Mouse (Mus musculus): Measurements from ENCODE around the gene Taok1.

Gene Taok1

DNA sequence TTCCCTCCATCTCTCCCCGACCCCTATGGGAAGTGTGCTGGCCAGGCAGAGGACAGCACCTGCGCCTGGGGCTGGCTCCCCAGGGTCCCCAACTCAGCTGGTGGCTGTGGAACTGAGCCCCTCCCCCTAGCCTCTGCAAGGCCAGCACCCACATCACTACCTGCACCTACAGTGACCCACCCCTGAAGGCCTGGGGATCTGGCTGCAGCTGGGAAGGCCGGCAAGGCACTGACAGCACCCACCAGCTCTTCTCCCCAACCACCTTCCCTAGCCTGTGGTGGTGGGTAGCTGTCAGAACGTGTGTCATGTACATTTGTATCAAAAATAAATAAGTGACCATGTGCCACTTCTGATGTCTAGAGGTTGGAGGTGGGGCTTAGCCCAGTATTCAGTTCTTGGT is 100.2 kb downstream of the Taok1 start:
- no peak for DNase-seq

DNA sequence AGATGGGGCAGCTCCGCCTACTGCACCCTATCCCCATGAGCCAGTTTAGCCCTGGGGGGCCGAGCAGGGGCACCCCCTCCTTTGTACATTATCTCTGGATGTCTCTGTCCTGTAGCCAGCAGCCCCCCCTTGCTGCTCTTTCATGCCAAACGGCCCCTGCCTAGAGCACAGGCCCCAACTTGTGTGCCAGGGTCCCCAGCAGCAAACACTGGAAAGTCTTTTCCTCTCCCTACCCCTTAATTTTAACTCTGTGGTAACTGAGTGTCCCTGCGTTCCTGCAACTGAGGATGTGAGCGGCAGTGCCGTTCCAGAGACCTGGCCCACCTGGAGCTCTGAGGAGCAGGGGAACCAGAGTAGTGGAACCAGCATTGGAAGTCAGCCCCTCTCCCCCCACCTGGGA is 100.7 kb downstream of the Taok1 start:
- no peak for DNase-seq

DNA sequence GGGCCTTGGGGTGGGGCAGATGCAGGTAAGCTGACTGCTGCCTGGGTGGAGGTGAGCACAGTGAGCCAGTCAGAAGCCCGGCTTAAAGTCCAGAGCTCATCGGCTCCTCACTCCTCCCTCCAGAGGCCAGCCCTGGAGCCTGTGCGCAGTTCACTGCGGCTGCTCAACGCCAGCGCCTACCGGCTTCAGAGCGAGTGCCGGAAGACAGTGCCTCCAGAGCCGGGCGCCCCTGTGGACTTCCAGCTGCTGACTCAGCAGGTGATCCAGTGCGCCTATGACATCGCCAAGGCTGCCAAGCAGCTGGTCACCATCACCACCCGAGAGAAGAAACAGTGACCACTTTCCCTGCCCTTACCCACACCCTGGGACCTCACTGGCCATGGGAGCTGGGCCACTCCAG is 101.3 kb downstream of the Taok1 start:
- no peak for DNase-seq

DNA sequence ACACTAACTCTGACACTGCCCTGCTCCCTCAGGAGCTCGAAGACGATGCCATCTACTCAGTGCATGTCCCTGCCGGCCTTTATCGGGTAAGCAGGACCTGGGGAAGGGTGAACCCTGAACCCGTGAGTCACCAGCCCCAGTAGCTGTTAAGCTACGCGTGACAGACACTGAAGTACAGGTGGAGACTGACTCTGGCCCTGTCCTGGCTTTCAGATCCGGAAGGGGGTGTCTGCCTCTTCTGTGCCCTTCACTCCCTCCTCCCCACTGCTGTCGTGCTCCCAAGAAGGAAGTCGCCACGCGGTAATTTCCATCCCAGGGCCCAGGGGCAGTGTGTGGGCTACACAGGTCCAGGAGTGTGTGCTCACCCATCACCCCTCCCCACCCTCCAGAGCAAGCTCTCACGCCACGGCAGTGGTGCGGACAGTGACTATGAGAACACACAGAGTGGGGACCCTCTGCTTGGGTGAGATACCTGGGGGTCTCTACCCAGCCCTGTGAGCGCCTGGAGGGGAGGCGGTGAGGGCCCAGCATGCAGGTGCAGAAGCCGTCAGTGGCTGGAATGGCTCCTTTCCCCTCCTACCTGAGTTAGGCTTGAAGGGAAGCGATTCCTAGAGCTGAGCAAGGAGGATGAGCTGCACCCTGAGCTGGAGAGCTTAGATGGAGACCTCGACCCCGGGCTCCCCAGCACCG is 102.2 kb downstream of the Taok1 start:
- DNase-seq, result no peak

DNA sequence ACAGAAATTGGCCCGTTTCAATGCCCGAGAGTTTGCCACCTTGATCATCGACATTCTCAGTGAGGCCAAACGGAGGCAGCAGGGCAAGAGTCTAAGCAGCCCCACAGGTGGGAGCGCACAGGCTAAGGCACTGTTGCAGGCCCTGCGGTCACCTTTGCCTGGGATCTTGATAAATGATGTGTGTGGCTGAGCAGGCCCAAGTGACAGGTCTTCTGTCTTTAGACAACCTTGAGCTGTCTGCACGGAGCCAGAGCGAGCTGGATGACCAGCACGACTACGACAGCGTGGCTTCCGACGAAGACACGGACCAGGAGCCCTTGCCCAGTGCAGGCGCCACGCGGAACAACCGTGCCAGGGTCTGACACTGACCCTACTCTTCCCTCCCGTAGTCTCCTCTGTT is 103.2 kb downstream of the Taok1 start:
- DNase-seq, result no peak

DNA sequence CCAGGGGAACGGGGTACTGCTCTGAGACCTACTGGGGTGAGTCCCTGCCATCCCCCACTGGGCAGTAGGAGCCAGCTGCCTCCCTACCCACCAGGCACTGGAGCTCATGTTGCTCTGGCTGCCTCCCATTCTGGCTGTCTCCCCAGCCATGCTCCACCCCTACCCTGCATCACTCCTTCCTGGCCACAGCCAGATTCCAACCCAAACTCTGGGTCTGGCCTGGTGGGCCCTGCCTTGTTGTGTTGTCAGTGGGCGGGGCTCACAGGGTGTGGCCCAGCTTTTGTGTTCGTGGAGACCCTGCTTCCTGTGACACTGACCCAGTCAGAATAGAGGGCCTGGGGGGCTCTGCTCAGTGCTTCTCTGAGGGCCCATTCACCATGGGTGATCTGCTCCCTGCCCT is 104.1 kb downstream of the Taok1 start:
- DNase-seq, result no peak

DNA sequence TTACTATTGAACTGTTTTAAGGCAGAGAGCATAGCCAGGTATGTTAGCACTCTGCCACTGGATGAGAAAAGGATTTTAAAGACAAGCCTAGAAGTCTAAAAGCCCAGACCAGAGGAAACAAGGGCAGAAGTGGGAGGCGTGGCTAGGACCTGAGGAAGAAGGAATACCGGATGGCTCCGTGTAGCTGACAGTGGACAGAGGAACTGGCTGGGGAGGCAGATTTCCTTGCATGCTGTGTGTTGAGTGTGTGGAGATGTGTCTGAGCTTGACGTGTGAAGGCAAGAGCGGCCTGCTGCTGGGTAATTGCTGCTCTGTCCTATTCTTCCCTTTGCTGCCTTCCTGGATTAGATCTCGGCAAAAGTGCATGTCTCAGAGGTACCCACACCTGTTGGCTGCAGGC is 105.1 kb downstream of the Taok1 start:
- DNase-seq, result no peak

DNA sequence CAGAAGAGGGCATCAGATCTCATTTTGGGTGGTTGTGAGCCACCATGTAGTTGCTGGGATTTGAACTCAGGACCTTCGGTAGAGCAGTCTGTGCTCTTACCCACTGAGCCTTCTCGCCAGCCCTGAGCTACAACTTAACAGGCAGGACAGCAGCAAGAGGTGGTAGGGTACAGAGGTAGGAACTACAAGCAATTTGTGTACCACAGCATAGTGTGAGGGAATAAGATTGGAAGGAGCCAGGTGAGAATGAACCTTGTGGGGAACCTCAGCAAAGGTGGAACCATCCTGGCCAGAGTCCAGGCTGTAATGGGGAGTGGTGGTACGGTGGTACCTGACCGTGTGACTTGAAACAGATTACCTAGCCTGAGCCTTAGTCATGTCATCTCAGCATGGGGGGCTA is 105.6 kb downstream of the Taok1 start:
- DNase-seq, result no peak

DNA sequence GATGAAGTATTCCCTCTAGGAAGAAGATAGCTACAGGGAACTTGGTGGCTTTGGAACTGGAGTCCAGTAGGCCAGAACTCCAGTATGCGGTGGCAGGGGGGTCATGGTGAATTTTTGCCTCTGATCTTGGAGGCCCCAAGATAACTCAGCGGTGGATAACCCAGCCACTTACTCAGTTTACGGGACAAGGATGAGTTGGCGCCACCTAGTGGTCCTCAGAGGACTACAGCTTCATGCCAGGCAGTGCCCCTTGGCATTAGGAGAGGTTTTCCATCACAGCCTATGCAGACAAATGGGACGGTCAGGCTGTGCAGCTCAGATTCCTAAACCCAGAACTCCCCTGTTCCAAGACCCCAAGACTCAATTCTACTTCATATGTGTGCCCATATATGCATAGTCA is 106.2 kb downstream of the Taok1 start:
- DNase-seq, result peak; percentile 78

DNA sequence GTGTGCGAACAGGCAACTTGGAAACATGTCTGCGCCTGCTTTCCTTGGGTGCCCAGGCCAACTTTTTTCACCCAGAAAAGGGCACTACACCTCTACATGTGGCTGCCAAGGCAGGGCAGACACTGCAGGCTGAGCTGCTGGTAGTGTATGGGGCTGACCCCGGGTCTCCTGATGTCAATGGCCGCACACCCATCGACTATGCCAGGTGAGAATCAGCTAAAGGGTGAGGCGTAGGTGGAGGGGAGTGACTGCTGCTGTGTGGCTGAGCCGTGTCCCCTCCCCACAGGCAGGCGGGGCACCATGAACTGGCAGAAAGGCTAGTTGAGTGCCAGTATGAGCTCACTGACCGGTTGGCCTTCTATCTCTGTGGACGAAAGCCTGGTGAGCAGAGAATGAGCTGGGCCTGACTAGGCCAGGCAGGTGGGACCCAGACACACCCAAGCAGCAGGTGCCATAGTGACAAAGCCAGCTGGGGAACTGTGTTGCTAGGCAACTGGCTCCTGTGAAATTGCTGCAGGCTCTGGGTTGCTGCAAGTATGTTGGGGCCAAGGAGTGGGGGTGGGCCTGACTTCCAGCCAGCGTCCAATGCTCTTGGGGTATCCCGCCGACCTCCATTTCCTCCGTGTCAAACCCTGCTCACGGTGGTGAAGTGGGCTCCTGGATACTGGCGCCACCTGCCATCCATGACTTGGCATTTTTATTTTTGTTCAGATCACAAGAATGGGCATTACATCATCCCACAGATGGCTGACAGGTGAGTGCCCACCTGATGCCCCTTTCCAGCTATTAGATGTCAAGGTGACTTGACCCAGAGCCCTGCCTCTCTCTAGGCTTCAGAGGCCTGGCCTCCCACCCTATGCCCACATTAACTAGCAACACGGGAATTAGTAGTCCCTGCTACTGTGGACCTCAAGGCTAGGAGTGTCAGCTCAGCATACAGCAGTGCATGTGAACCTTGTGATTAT is 107.0 kb downstream of the Taok1 start:
- no peak for DNase-seq

DNA sequence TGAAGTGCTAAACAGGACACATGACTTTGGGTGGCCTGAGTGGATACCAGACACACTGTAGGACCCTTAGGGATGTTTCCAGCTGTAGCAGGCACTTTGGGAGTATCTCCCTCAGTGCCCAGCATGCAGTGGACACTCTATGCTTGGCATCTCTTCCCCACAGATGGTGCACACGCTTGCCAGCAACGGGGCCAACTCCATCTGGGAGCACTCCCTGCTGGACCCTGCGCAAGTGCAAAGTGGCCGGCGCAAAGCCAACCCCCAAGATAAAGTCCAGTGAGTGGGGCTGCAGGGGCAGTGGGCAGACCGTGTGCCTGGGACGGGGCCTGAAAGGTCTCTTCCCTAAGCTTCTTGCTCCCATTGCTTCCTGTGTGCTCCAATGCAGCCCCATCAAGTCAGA is 108.3 kb downstream of the Taok1 start:
- DNase-seq, result no peak

DNA sequence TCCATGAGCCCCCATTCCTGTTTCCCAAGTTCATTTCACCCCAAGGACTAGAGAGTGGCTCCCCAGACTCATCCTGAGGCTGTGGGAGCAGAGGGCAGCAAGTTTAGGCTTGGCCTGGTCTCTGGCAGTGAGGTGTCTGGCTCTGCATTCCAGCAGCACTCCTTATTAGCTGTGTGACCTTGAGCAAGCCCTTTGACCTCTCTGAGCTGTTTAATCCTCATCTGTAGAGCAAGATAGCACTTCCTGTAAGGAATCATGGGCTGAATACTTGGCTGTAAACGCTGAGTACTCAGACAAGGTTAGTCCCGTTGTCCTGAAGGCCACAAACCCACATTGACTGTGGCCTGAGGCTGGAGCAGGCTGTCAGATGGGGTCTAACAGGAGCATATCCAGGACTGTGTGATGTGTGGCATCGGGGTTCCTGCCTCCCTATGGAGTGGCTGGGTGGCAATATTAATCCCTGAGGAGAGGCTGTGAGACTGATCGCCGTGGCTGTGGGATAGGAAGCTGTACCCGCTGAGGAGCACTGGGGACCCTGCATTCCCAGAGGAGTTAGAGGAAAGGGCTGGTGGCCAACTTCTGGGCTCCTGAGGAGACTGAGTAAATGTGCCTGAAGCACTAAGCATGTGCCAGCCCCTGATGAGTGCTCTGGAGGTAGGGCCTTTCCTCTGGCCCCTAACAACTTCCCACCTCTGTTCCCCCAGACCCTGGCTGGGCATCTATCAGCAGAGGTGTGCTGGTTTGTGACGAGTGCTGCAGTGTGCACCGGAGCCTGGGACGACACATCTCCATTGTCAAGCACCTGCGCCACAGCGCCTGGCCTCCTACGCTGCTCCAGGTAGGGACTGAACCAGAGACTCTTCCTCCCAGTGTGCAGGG is 109.1 kb downstream of the Taok1 start:
- no peak for DNase-seq

DNA sequence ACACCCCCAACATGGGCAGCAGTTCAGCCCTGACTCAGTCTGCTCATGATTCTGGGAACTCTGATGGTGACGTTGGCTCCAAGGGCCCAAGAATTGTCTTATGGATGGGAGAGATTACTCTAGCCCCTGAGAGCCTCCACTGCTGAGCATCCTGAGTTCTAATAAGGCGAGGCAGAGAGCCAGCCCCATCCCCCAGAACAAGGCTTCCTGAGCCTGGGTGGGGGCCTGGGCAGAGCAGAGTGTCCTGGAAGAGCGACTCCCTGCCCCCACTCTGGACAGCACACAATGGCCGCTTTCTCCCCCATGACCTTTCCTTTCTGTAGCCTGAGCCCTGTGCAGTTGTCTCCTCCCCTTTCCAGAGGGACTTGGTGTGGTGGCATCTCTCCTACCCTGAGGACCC is 109.8 kb downstream of the Taok1 start:
- DNase-seq, result no peak

DNA sequence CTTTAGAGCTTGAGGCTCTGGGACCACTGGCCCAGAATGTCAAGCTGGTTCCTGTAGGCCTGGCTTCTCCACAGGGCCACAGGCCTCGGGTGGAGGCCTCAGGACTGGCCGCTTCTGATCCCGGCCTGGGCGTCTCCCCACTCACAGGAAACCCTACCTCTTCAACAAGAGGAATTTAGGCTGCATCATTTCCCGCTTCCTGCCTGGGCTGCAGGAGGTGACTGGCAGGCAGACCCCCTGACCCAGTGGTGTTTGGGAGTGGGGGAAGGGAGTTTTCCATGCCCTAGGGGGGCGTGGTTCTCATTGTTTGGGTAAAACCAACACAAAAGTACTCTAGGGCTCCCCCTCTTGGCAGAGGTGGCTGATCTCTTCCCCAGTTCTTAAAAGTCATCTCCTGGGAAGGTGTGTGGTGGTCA is 110.3 kb downstream of the Taok1 start:
- DNase-seq, result no peak

DNA sequence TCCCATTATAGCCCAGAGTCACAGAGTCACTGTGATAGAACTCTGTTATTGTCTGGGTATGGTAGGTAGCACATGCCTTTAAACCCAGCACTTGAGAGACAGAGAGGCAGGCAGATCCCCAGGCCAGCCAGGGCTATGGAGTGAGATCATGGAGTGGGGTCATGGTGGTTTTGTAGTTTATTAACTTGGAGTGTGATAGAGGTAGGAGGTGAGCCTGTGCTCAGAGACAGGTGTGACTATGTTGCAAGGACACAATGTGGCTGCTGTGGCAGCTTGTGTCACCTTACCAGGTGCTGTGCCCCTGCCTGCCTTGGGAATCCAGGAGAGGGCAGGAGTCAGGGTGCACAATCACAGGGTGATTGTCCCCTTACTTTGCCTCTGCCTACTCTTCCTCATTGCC is 112.1 kb downstream of the Taok1 start:
- no peak for DNase-seq

DNA sequence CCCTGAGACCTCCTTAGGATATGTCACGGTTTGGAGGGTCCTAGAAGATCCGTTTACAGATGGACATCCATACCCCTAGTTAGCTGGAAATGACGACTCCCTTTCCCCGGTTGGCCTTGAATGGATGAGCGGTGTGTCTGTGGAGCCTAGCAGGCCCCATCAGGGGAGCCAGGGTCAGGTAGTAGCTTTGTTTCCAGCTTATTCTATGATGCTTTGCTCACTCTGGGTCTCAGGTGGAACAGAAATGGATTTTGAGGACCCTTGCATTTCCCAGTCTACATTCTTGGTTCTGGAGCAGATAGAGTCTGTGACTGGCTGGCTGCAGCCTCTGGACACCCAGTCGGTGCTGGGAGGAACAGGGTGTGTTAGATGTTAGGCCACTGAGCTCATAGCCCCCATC is 112.8 kb downstream of the Taok1 start:
- no peak for DNase-seq

DNA sequence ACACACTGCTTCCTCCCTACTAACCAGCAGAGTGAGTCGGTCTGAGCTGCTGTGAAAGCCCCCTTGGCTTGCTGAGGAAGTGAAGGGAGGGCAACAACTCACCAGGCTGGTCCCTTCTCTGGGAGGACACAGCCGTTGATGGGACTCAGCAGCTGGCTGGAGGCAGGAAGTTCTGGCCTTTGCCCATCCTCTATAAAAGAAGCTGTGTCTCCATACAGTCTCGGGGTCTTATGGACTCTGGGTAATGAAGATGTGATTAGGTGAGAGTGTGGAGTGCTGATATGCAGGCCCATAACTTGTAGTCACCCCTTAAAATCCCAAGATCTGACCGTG is 113.3 kb downstream of the Taok1 start:
- DNase-seq, result no peak

DNA sequence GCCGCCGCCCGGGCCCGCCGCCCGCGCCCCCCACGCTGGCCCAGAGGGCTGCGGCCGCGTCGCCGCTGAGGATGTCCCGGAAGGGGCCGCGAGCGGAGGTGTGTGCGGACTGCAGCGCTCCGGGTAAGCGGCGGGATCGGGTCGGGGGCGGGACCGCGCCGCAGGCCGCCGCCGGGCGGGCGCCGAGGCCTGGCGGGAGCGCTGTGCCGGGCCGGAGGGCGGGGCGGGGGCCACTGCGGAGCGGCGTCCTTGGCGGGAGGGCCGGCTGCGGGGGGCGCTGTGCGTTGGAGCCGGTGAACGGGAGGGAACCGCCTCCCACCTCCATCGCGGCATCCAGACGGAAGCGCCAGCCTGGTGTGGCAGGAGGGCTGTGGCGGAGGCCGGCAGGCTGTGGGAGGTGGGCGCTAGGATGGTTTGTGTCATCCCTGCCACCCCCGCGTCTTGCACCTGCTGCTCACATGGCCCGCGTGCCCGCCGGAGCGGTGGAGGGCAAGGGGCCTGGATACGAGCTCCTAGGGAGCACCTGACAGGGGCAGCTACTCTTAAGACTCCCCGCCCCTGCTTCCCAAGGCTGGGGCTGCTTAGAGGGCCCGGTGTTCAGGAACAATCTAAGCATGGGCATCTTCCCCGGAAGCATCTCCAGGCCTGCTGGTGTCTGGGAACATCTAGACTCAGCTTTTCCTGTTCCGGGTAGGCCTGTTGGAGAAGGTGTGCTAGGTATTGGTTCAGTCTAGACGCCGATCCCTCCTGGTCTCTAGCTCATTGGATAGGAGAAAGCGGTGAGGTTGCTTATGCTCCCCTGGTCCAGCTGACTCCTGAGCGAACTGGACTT is 113.9 kb downstream of the Taok1 start, which contains the start of gene Git1:
Git1 (plus strand) TSS at position 51 of the 832 bp plus-strand sequence.
- DNase-seq, result peak; percentile 78

DNA sequence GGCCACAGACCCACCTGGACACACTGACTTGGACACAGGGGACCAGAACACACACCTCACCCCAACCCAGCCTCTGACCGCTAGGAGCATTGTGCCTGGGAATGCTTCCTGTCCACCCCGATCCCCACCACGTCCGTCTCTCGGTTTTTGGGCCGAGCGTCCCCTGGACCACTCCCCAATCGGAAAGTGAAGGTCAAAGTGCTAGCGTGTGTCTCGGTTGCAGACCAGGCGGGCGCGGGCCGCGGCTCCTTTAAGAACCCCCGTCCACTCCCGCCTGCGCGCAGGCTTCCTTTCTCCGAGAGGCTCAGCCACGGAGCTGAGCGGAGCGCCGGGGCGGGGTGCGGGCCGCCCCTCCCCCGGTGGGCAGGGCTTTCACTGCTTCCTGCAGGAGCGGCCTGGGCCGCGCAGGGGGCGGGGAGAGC is 114.7 kb downstream of the Taok1 start:
- peak; percentile 96 for DNase-seq

DNA sequence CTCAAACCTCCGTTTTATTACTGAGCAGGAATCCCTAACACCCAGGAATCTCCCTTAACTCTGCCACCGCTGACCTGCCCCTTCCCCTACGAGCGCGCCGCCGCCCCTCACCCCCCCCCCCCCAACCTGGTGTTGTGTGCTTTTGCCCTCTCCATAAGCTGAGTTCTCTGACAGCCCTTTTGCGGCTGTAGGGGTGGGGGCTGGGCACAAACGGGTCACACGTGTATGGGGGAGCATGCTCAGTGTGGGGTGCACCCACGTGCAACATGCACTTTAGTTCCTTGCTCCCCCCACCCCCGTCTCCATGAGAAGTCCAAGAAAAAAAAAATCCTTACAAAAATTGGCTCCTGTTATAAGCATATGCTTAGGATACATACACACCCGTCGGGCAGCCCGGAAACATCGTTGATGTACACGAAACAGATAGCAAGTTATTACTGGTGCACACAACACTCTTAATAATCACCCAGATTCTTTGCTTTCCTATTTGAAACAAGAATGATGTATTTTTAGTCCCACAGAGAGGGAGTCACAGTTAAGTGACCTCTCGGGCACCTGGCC is 115.2 kb downstream of the Taok1 start:
- DNase-seq, result no peak

DNA sequence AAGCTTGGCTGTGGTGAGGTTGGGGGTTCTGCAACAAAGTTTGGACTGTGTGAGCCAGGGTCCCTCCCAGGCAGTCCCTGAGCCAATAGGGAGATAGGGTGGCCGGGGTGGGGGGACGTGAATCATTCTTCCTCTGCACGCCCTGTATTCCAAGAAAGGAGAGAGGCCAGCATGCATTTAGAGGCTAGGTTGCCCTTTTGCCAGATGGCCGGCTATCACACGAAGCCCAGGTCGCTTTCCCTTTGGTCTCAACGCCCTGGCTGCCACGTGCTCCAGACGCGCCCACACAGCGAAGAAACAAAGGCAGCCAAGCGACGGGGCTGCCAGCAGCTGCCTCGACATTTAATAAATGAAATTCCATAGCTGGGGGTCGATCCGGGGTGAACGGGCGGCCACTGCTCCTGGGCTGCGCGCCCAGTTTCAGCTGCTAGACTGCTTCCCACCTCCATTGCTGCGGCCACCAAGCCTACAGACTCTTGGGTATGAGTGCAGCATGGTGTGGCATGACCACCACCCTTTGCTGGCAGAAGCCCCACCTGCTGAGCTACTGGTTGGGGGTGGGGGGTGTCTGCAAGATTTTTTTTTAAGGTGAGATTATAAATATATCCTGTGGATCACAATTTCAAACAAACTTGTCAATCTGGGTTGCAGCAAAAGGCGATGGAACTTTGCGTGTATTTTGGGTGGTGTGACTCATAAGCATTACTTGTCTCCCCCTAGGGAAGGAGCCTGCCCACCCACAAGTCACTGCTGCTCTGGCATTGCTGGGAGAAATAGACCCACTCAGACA is 115.9 kb downstream of the Taok1 start:
- DNase-seq, result peak; percentile 82
